Mouse (Mus musculus): ENCODE measurements around the gene Serinc4.
"Not testable (repeated sequence)": the region's sequence is repeated elsewhere in the genome, so short reads cannot be mapped to it uniquely, and the experiment has no call there.

The Serinc4 gene

GRCm38 (mm10) chr2:121456692-121457642 is at the start of gene Serinc4:
Gene Serinc4, minus strand, starts transcription at chr2:121456781.
- DNase-seq: peak; percentile 80 to 86

DNA sequence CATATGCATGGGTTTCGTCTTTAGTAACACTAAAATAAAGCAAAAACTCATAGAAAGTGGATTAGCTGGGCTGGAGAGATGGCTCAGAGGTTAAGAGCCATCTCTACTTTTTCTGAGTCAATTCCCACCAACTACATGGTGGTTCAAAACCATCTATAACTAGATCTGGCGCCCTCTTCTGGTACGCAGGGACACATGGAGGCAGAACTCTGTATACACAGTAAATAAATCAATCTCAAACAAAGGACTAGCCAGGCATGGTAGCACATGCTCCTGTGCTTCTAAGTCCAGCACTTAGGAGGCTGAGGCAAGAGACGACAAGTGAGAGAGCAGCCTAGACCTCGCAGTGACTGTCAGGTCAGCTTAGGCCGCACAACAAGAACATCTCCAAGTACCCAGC is 45.0 kb upstream of the Serinc4 start:
- not testable (repeated sequence) for DNase-seq

- DNase-seq: not testable (repeated sequence)
These were observed 27.8 kb upstream of the Serinc4 start for GRCm38 (mm10) chr2:121484403-121484802.

GRCm38 (mm10) chr2:121483576-121483975 is 27.0 kb upstream of the Serinc4 start:
- no peak for DNase-seq

GRCm38 (mm10) chr2:121480916-121481315 is 24.3 kb upstream of the Serinc4 start:
- DNase-seq: not testable (repeated sequence)

DNA sequence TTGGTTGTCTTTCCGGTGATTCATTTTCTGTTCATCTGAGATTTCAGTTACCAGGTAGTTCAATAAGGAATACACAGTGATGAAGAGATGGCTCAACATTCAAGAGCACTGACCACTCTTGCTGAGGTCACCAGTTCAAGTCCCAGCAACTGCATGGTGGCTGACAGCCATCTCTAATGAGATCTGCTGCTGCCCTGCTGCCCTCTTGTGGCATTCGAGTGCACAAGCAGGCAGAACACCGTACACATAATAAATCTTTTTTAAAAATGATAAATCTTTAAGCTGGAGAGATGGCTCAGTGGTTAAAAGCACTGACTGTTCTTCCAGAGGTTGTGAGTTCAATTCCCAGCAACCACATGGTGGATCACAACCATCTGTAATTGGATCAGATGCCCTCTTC is 23.9 kb upstream of the Serinc4 start:
- DNase-seq: peak in 1 of 2 experiments; percentile 12

DNA sequence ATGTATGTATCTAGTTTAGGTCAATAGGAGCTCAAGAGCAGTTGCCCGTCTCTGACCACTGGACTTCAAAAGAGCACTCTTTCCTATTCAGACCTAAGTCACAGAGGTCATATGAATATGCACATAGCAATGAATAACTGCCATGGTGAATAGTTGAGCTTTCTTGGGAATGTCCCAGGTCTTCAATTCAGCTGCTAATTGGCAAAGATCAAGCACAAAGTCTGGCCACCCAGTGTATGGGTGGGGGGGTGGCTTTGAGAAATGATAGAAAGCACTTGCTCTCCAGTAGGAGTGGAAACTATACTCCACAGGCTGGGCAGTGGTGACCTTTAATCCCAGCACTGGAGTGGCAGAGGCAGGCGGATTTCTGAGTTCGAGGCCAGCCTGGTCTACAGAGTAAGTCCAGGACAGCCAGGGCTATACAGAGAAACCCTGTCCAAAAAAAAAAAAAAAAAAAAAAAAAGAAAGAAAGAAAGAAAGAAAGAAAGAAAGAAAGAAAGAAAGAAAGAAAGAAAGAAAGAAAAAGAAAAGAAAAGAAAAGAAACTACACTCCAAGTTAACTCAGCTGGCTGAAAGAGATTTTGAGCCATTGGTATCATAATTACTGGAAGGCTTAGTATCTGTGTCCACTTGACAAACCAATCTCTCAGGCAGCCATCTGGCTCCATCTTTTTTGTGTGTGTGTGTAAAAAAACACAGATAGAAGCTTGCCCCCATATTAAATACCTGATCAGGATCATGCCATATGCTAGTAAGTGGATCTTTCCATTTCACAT is 21.1 kb upstream of the Serinc4 start:
- no peak for DNase-seq

DNA sequence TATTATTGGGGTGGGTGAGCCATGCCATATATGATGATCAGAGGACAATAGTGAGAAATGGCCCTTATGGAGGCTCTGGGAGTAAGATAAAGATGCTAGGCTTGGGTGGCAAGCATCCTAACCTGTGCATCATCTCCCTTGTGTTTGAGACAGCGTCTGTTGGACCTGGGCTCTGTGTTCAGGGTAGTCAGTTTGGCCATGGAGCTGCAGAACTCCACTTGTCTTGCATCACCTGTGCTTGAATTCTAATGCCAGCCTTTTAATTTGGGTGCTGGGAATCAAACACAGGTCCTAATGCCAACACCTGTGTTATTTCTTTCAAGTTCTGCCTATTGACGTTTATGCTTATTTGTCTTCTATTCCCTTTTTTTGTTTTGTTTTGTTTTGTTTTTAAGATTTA is 18.7 kb upstream of the Serinc4 start:
- not testable (repeated sequence) for DNase-seq

DNA sequence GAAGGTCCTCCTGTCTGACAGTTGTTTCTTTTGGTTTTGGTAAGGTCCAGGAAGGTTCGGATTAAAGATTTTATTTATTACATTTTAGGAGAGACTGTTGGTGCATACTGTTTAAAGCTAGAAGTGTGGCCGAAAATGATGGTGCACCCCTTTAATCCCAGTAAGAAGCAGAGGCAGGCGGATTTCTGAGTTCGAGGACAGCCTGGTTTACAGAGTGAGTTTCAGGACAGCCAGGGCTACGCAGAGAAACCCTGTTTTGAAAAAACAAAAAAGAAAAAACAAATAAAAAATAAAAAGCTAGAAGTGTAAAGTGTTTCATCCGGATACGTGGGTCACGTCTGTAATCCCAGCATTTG is 17.6 kb upstream of the Serinc4 start:
- no peak for DNase-seq

GRCm38 (mm10) chr2:121473301-121474179 is 17.0 kb upstream of the Serinc4 start, which contains the start of gene Mfap1b:
Gene Mfap1b, minus strand, starts transcription at chr2:121474067.
- peak; percentile 56 to 71 for DNase-seq

DNA sequence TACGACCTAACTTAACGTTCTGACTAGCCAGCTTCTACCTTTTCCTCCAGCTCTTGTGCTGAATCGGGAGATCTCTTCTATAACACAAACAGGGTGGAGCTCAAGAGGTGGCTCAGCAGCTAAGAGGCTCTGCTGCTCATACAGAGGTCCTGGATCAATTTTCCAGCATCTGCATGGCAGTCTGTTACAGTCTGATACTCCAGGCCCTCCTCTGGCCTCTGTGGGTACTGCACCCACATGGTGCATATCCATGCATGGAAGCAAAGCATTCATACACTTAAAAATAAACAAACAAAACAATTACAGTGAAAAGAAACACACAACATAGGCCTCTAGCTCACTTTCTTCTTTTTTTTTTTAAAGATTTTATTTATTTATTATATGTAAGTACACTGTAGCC is 16.2 kb upstream of the Serinc4 start:
- not testable (repeated sequence) for DNase-seq

GRCm38 (mm10) chr2:121468982-121469381 is 12.4 kb upstream of the Serinc4 start:
- not testable (repeated sequence) for DNase-seq

DNA sequence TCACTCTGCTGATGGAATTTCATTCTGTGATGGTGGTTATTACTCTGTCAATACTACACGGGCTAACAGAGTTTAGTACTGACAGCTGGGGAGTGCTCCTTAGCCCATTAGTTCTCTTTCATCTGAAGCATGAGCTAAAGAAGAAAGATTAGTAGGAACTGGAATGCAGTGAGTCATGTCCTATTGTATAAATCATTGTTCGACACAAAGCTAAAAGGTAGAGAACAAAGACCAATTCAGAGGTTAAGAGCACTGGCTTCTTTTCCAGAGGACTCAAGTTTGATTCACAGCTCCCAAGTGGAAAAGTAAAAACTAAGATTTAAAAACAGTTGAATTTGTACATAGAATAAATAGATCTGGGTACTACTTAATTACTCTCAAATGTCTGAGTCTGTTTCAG is 3.5 kb upstream of the Serinc4 start:
- no peak for DNase-seq

- DNase-seq: no peak
These were observed 1.0 kb downstream of the Serinc4 start for GRCm38 (mm10) chr2:121455534-121455933.

DNA sequence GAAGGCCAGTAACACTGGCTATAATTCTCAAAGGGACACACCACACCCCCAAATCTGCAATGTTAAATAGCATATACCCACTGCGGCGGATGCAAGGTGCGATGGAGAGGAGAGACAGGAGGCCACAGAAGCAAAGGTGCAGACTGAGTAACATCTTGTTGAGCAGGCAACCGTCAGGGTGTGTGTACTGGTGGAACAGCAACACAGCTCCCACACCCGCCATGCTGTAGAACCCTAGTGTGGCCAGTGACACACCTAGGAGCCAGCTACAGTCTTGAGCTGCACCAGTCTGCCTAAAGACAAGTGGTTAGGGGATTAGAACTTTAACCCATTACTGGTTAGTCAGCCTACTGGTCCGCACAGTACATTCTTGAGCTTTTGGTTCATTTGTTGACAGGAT is 2.7 kb downstream of the Serinc4 start:
- DNase-seq: no peak

GRCm38 (mm10) chr2:121452990-121453389 is 3.6 kb downstream of the Serinc4 start, which contains the start of gene Hypk:
Gene Hypk, plus strand, starts transcription at chr2:121453290.
- DNase-seq: no peak

GRCm38 (mm10) chr2:121452361-121452760 is 4.2 kb downstream of the Serinc4 start:
- no peak for DNase-seq

DNA sequence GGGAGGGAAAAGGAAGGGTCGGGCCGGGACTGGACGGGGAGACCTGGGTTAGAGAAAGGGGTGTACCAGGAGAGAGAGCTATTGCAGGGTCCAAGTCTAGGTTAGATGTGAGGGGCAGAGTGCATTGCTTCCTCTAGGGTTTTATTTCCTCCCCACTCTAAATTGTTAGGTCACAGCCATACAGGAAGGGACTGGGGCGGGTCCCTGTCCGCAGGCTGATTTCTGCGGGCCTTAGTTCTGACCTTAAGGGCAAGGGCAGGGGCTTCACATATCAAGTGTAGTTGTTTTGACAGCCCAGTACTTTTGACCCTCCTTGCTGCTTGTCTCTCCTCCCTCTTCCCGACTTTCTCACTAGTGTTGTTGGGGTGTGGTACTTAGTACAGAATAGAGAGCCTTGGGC is 6.5 kb downstream of the Serinc4 start:
- no peak for DNase-seq

DNA sequence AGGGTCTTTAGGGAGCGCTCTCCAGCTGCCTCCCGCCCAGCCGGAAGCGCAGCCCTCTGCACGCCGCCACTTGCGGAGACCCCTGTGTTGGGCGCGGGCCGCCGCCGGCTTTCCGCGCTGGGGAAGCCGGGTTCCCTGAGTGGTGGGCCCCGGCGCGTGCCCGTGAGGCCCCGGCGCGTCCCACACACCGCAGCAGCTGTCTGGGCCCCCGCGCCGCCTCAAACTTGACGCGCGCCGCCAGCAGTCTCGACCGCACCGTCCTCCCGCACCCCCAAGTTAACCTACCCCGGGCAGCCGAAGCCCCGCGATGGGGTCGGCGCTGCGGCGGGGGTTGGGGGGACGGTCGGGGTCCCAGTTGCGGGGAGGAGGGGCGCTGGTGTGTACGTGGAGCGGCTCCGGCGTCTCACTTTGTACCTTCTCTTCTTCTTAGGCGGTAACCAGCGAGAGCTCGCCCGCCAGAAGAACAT is 7.0 kb downstream of the Serinc4 start:
- no peak for DNase-seq

DNA sequence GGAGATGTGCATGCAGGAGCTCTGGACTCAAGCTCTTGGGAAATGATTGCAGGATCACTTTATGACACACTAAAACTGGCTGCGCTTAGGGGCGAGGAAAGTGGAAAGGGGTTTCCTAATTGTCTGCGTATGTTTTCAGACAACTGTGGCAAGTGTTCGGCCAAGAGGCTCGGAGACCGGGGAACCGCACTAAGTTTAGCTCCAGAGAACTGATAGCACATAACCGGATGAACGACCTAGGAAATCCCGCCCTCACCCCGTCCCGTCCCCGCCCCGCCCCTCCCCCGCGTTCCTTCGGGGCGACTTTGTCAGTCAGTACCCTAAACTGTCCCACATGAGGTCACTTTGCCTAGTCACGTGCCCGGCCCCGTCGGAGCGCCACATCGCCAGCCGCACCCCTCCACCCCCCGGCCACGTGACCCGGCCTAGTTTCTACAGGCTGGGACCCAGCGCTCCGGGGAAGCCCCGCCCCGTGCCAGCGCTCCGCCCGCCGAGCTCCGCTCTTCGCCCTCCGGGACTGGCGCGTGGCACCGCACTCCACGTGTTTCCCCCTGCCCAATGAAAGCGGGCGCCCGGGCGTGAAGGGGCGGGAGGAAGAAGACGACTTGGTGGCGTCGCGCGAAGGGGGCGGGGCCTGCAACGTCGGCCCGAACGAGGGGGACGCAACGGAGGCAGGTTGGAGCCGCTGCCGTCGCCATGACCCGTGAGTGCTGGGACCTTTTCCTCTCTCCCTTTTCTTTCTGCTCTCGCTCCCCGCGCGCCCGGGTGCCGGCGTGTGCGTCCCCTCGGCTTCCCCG is 7.6 kb downstream of the Serinc4 start, which contains the start of gene Serf2:
Gene Serf2 (plus strand): TSS at position 457 of the 797 bp plus-strand sequence.
- peak; percentile 99 for DNase-seq

- DNase-seq: no peak
These were observed 8.4 kb downstream of the Serinc4 start for GRCm38 (mm10) chr2:121448136-121448535.
